Mouse (Mus musculus) intestine, postnatal 0 days (tissue): ENCODE data around the gene Hoxa11. TPM values are rescaled to one million over a fixed set of nuclear protein-coding genes. Genes with fewer than 3 reads are reported as not detected.

Experiments
- ATAC-seq: fragments of 200-750 bp; cut with Nextera tagmentation; 2 replicates; pipeline ENCODE4 v1.8.0; 2017; ENCODE audit warnings: mild to moderate bottlenecking, moderate TSS enrichment, moderate library complexity
- H3K27ac ChIP-seq: fragments of 300-500 bp; sonication (generic); 2 replicates; pipeline ENCODE4 v1.5.1; 2014; ENCODE audit warnings: mild to moderate bottlenecking, low read depth, low read length, moderate library complexity
- H3K27me3 ChIP-seq: fragments of 300-500 bp; sonication (generic); replicated peaks from 2 replicates; pipeline ENCODE4 v1.6.1; 2014; ENCODE audit warnings: low read length, mixed read lengths; ENCODE audit not compliant: control insufficient read depth, insufficient read depth
- H3K36me3 ChIP-seq: fragments of 300-500 bp; sonication (generic); 2 replicates; pipeline ENCODE4 v1.6.1; 2014; ENCODE audit warnings: mild to moderate bottlenecking, moderate library complexity; ENCODE audit not compliant: control insufficient read depth, insufficient read depth
- H3K4me1 ChIP-seq: fragments of 300-500 bp; sonication (generic); replicated peaks from 2 replicates; pipeline ENCODE4 v1.6.1; 2014; ENCODE audit warnings: antibody characterized with exemption, low read length, mixed read lengths; ENCODE audit not compliant: control insufficient read depth, insufficient read depth
- H3K4me2 ChIP-seq: fragments of 300-500 bp; sonication (generic); replicated peaks from 2 replicates; pipeline ENCODE4 v1.6.1; 2014; ENCODE audit warnings: low read depth, mild to moderate bottlenecking, moderate library complexity
- H3K4me3 ChIP-seq: fragments of 300-500 bp; sonication (generic); 2 replicates; pipeline ENCODE4 v1.5.1; 2014; ENCODE audit warnings: low read depth, low read length
- H3K9ac ChIP-seq: fragments of 300-500 bp; sonication (generic); 2 replicates; pipeline ENCODE4 v1.6.1; 2014; ENCODE audit warnings: mild to moderate bottlenecking, low read depth, low read length
- H3K9me3 ChIP-seq: fragments of 300-500 bp; sonication (generic); 2 replicates; pipeline ENCODE4 v1.6.1; 2016; ENCODE audit warnings: mixed run types; ENCODE audit not compliant: control insufficient read depth
- CTCF ChIP-seq: sonication (generic); IDR thresholded peaks from 2 replicates; pipeline ENCODE4 v1.5.1; 2016; ENCODE audit warnings: low read depth, mild to moderate bottlenecking, control low read depth, antibody characterized with exemption, moderate library complexity
- WGBS: fragments of 180-500 bp; shearing (Covaris S2); extraction: QIAGEN DNeasy Blood & Tissue Kit; methylation state at CpG from one replicate; pipeline ENCODE4 v1.1.7; 2014; 5-methylcytosine and 5-hydroxymethylcytosine counted together
- polyA plus RNA-seq: library from polyadenylated mRNA; unstranded; fragments of >200 nt; fragmentation: Nextera tagmentation; extraction: Ambion mirVana; gene quantifications from 2 replicates; pipeline ENCODE4 v1.2.1, GENCODE M21; 2015

Hoxa11 gene
- polyA plus RNA-seq, 1 experiment from 2014 or later, result 1.1 TPM

- Histone ChIP-seq H3K27ac (no peak overlapping the region), H3K4me1 (no peaks in the 10 kb centered on the region), H3K9ac (peak overlapping the region; percentile 46), H3K4me2 (peak overlapping the region; percentile 66), H3K4me3 (peak overlapping the region; percentile 37), H3K36me3 (no peaks in the 10 kb centered on the region), H3K9me3 (no peaks in the 10 kb centered on the region), H3K27me3 (peaks cover 90% of the 10 kb centered on the region)
- no peak for TF ChIP-seq CTCF
- ATAC-seq, result no peak
- WGBS, result 34% methylated on average over 15 of the region's 18 CpGs
Measured at GRCm38 (mm10) chr6:52208868-52209684, 36.5 kb downstream of the Hoxa11 start.

GRCm38 (mm10) chr6:52208072-52208867 is 37.3 kb downstream of the Hoxa11 start, which contains the start of gene Hoxa6:
Gene Hoxa6, minus strand, starts transcription at chr6:52208722.
- H3K4me3 ChIP-seq, result peak within 1 kb of the TSS; percentile 37
- peak within 1 kb of the TSS; percentile 46 for H3K9ac ChIP-seq
- H3K27me3 ChIP-seq, result peaks cover 88% of the 10 kb centered on the region
- ATAC-seq, result no peak
- H3K27ac ChIP-seq, result peak within 1 kb of the TSS; percentile 35; the same call in 1 of the 2 replicates
- 8% methylated on average over 47 of the region's 47 CpGs for WGBS
- no peaks in the 10 kb centered on the region for H3K4me1 ChIP-seq
- TF ChIP-seq CTCF, result no peak
- H3K4me2 ChIP-seq, result peak within 1 kb of the TSS; percentile 66
- no peaks in the 10 kb centered on the region for H3K9me3 ChIP-seq
- H3K36me3 ChIP-seq, result no peaks in the 10 kb centered on the region

GRCm38 (mm10) chr6:52207684-52207976 is 38.0 kb downstream of the Hoxa11 start:
- H3K4me3 ChIP-seq, result no peak overlapping the region
- H3K4me2 ChIP-seq, result no peak overlapping the region
- ATAC-seq, result no peak
- no peak overlapping the region for H3K9ac ChIP-seq
- no peak for TF ChIP-seq CTCF
- no peak overlapping the region for H3K27ac ChIP-seq
- H3K9me3 ChIP-seq, result no peaks in the 10 kb centered on the region
- H3K4me1 ChIP-seq, result no peaks in the 10 kb centered on the region
- H3K27me3 ChIP-seq, result peaks cover 81% of the 10 kb centered on the region
- H3K36me3 ChIP-seq, result no peaks in the 10 kb centered on the region

GRCm38 (mm10) chr6:52206882-52207683 is 38.5 kb downstream of the Hoxa11 start:
- no peak for TF ChIP-seq CTCF
- H3K4me3 ChIP-seq, result no peak overlapping the region
- no peaks in the 10 kb centered on the region for H3K36me3 ChIP-seq
- H3K9ac ChIP-seq, result no peak overlapping the region
- no peaks in the 10 kb centered on the region for H3K9me3 ChIP-seq
- no peaks in the 10 kb centered on the region for H3K4me1 ChIP-seq
- H3K27ac ChIP-seq, result no peak overlapping the region
- 24% methylated on average over 4 of the region's 4 CpGs for WGBS
- H3K4me2 ChIP-seq, result 0 out of 2 replicates have a peak overlapping the region, but pooled peaks have one; percentile 4
- no peak for ATAC-seq
- H3K27me3 ChIP-seq, result peaks cover 80% of the 10 kb centered on the region

GRCm38 (mm10) chr6:52205638-52206621 is 39.7 kb downstream of the Hoxa11 start:
- Histone ChIP-seq H3K27ac (peak overlapping the region; percentile 47), H3K4me3 (peak overlapping the region; percentile 71; the same call in 1 of the 2 replicates), H3K27me3 (peaks cover 69% of the 10 kb centered on the region), H3K4me2 (peak overlapping the region; percentile 42), H3K9me3 (no peaks in the 10 kb centered on the region), H3K36me3 (no peaks in the 10 kb centered on the region), H3K9ac (0 out of 2 replicates have a peak overlapping the region, but pooled peaks have one; percentile 8), H3K4me1 (no peaks in the 10 kb centered on the region)
- ATAC-seq, result no peak
- WGBS, result 22% methylated on average over 55 of the region's 55 CpGs
- TF ChIP-seq CTCF, result no peak
